Mouse (Mus musculus): Measurements from ENCODE around the gene Kxd1.

Gene Kxd1

DNA sequence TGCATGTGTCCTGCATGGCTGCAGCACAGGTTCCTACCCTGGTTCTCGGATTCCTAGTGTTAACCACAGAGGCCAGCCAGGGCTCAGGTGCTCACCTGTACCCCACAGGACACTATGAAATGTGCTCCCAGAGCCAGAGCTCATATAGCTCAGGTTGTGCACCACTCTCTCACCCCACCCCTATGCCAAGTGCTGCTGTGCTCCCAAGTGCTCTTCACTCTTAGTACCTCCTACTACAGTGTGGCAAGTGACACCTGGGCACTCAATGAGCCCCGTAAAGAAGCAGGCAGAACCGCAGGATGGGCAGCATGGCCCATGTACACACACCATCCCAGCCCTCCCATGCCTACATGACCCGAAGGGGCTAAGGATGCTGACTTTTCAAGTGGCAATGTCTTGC lies 59.0 kb downstream of the Kxd1 start:
- DNase-seq (ENCODE audit: extremely low read depth, low read depth), result no peak

DNA sequence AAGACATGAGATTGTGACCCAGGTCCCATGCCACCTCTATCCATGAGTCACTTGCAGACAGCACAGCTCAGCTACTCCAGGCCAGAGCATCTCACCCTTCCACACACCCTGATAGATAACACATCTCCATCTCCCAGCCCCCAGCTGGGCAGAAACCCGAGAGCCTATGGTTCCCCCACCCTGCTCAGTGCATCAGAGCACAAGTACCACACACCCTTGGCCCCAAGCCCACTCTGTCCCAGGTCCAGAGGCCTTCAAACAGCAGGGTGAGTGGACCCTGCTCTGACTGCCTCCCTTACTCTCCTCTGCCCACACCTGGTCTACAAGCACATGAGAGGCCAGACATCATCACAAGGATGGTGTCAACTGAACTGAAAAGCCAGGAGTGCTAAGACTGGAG lies 59.8 kb downstream of the Kxd1 start:
- no peak for DNase-seq (ENCODE audit: extremely low read depth, low read depth)

GRCm38 (mm10) chr8:70467229-70467725 lies 60.5 kb downstream of the Kxd1 start:
- no peak for DNase-seq (ENCODE audit: extremely low read depth, low read depth)

GRCm38 (mm10) chr8:70466771-70467170 lies 61.0 kb downstream of the Kxd1 start:
- no peak for DNase-seq (ENCODE audit: extremely low read depth, low read depth)

DNA sequence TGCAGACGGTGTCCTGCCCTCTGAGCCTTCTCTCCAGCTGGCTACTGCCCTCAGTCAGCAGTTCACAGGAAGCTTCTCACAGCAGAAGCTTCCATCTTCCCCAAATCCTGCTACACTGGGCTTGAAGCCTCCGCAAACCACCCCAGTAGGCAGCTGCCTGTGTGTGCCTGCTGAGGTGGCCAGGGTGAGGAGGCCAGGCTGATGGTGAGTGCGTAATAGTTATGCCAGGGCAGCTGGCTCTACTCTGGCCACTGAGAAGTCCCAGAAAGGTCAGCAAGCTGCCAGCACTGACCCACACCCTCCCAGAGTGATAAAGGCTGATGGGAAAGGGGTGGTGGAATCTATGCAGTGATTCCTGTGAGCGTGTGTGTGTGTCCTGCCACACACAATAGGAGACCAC lies 61.5 kb downstream of the Kxd1 start:
- DNase-seq (ENCODE audit: extremely low read depth, low read depth), result no peak

DNA sequence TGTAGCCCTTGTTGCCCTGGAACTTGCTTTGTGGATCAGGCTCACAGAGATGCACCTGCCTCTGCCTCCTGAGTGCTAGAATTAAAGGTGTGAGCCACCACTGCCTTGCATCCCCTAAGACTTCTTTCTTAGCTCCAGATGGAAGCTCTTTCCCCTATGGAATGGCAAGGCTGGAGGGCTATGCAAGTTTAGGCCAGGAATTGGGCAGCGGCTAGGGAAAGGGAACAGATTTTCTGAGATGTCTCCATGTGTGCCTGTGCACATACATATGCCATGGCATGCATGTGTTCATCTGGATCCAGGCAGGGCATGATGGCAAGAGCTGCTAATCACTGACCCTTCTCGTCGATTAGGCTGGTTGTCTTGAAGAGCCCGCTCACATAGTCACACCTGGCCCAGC lies 62.1 kb downstream of the Kxd1 start:
- no peak for DNase-seq (ENCODE audit: extremely low read depth, low read depth)

DNA sequence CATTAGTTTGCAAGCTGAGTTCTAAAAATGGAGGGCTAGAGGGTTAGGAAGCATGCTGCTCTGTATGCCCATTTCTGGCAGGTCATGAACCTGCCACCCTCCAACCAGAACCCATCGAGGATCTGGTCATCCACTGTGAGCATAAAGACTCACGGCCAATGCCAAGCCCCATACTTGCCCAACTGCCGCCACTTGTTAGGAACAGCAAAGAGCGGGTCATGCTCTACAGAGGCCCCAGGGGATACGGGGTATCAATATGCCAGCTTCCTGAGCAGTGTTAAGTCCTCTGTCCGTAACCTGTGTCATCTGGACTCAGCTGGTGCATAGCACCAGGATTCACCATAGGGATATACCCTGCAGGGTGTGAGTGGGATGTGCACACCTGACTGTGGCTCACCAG lies 63.6 kb downstream of the Kxd1 start:
- no peak for DNase-seq (ENCODE audit: extremely low read depth, low read depth)

- DNase-seq (ENCODE audit: extremely low read depth, low read depth), result no peak
Observed at GRCm38 (mm10) chr8:70463306-70463705, 64.5 kb downstream of the Kxd1 start.

DNA sequence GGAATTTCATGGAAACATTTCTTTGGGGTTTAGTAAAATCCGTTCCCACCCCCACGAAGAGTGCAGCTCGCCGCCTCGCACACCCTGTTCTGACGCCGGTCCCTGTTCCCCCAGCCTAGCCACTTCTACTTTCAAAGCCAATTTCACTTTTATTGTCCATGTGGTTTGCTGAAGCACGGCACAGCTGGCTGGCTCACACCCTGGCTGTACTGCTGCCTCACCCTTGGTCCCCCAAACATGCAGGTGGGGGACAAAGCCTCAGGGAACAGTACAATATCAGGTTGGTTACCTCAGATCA lies 65.3 kb downstream of the Kxd1 start:
- no peak for DNase-seq (ENCODE audit: extremely low read depth, low read depth)

DNA sequence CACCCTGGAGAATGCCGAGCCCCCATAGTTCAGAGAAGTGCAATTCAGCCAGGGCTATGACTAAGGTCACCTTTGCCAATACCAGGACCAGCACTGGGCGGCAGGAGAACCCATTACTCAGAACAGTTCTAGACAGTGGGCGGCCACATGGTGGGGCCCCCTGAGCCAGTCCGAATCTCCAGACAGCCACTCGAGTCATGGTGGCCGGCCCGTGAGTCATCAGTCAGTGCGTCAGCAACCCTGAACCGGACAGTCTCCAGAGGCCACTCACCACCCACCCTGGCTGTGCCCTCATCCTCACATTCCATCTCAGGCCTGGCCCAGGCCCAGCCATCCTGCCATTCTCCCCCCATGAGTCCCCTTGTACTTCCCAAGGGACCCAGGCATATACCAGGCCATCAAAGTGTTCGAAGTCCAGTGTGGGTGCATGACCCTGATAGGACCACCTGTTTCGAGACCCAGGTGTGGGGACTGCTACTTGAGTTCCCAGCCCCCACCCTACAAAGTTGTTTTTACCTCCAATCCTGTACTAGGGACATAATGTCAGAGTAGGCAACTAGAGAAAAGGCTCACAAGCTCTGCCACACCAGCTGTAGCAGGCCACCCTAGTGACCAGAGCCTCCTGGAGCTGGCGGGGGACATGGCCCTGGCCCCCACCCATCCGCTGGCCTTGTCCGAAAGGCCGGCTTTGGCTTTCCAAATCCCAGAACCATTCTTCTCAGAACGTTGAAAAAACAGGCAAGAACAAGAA lies 65.8 kb downstream of the Kxd1 start:
- DNase-seq (ENCODE audit: extremely low read depth, low read depth), result no peak

- no peak for DNase-seq (ENCODE audit: extremely low read depth, low read depth)
Observed at GRCm38 (mm10) chr8:70460606-70461005, 67.2 kb downstream of the Kxd1 start.

DNA sequence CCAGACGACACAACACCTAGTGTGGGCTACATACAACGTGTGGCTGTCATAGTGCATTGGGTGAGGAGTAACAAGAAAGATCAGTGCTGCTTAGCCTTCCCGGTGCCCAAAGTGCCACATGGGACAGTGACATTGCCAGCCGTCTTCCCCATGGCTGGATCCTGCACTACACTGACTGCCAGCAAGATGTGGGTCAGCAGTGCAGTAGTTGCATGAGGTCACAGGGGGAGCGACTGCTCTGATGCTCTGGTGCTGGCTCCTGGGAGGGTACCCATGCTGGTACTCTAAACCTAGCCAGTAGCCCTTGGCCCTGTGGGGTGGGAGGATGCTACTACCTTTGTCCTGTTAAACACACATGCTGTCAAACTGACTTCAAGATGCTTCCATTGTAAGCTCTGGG lies 67.6 kb downstream of the Kxd1 start:
- DNase-seq (ENCODE audit: extremely low read depth, low read depth), result no peak

DNA sequence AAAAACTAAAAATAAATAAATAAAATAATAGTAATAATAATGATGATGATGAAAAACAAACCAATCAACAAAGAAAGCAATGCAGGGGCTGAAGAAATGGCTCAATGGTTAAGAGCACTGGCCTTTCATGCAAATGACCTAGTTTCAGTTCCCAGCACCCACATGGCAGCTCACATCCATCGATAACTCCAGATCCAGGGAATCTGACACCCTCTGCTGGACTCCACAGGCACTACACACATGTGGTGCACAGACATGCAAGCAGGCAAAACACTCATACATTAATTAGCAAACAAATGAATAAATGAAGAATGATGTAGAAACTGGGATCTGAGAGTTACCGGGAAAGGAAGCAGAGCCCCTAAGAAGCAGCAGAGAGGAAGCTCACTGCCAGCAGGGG lies 68.1 kb downstream of the Kxd1 start:
- no peak for DNase-seq (ENCODE audit: extremely low read depth, low read depth)

- DNase-seq (ENCODE audit: extremely low read depth, low read depth), result no peak
Observed at GRCm38 (mm10) chr8:70458462-70458861, 69.3 kb downstream of the Kxd1 start.
